Mouse (Mus musculus) olfactory bulb, adult 2 months (tissue): ENCODE measurements around the gene Fshr.

ENCODE experiments used
- CTCF ChIP-seq: fragments of 200-500 bp; IDR thresholded peaks from 2 replicates; pipeline ENCODE4 v1.5.1; 2012; ENCODE audit warnings: low read depth, mild to moderate bottlenecking, low read length, moderate library complexity; ENCODE audit not compliant: insufficient read depth
- POLR2A ChIP-seq: fragments of 200-500 bp; IDR thresholded peaks from 2 replicates; pipeline ENCODE4 v1.6.1; 2012; ENCODE audit warnings: mild to moderate bottlenecking, low read depth, low read length, moderate library complexity; ENCODE audit not compliant: insufficient read depth

- TF ChIP-seq POLR2A (no peak), CTCF (no peak)
These were observed 167.5 kb downstream of the Fshr start for GRCm38 (mm10) chr17:89032981-89033380.
